ENCODE assay signal across 8 mouse cellular contexts in the genomic region with DNA sequence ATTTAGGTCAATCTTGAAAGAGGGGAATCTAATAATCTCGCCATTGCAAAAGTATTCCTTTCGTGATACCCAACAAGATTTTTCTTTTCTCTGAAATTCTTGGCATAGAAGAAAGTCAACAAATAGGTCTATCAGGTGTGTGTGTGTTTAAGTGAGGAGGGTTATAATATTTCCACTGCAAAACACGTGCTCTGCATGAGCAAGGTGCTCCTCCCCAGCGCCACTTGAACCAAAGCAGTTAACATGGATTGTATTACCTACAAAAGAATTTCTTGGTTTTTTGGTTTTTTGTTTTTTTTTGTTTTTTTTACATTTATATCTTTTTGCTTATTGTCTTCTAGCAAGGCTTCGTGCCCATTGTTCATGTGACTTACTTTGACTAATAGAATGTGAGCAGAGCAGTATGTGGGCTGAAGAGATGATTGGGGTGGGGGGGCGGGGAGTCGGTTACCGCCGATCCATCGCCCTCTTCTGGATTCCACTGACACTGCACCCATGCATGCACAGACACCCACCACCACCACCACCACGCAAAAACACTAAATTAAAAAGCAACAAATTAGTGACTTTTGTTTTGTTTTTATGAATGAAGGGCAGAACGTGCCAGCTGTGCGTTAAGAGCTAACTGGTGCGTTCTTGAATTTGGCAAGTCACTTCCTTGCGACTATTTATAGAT. TPM values are rescaled to one million over a fixed set of nuclear protein-coding genes. Genes with fewer than 3 reads are reported as not detected.
DNase-seq lines count a peak whose midpoint lies in the region; ATAC-seq and TF ChIP-seq lines count a peak whose summit lies in the region.

No protein-coding gene starts in this region.

- peaks cover 9% of the 10 kb centered on the region; the same call in 1 of the 2 replicates for H3K36me3 ChIP-seq in embryonic facial prominence, embryonic 10.5 days (replicated peaks)
- H3K36me3 ChIP-seq in heart, embryonic 15.5 days = no peaks in the 10 kb centered on the region
- peaks cover 8% of the 10 kb centered on the region for H3K36me3 ChIP-seq in lung, embryonic 14.5 days (ENCODE audit: insufficient read depth)

- H3K27me3 ChIP-seq in embryonic facial prominence, embryonic 10.5 days (replicated peaks; ENCODE audit: low read depth, poor library complexity, severe bottlenecking) = no peaks in the 10 kb centered on the region
- H3K27me3 ChIP-seq in heart, embryonic 15.5 days = no peaks in the 10 kb centered on the region
- no peaks in the 10 kb centered on the region for H3K27me3 ChIP-seq in lung, embryonic 14.5 days (ENCODE audit: insufficient read depth, low read length)

- peaks cover 37% of the 10 kb centered on the region for H3K4me1 ChIP-seq in embryonic facial prominence, embryonic 10.5 days
- peaks cover 28% of the 10 kb centered on the region for H3K4me1 ChIP-seq in heart, embryonic 15.5 days (replicated peaks)
- H3K4me1 ChIP-seq in lung, embryonic 14.5 days (ENCODE audit: insufficient read depth) = peaks cover 12% of the 10 kb centered on the region; the same call in 1 of the 2 replicates

- peak overlapping the region; percentile 100 for H3K27ac ChIP-seq in embryonic facial prominence, embryonic 10.5 days (replicated peaks)
- H3K27ac ChIP-seq in heart, embryonic 15.5 days = peak overlapping the region; percentile 98
- peak overlapping the region; percentile 100 for H3K27ac ChIP-seq in lung, embryonic 14.5 days (ENCODE audit: low read depth)

- H3K4me3 ChIP-seq in embryonic facial prominence, embryonic 10.5 days = peak overlapping the region; percentile 89
- H3K4me3 ChIP-seq in heart, embryonic 15.5 days = peak overlapping the region; percentile 93
- H3K4me3 ChIP-seq in lung, embryonic 14.5 days (ENCODE audit: low read depth, low read length) = peak overlapping the region; percentile 81

- peak overlapping the region; percentile 89 for H3K4me2 ChIP-seq in heart, embryonic 15.5 days
- peak overlapping the region; percentile 96 for H3K4me2 ChIP-seq in lung, embryonic 14.5 days

- ATAC-seq in heart, embryonic 15.5 days (replicated peaks; ENCODE audit: insufficient number of reproducible peaks, insufficient read depth, low FRiP score, low read depth) = no peak
- peak; percentile 40; the same call in 1 of the 2 replicates for ATAC-seq in lung, embryonic 14.5 days (ENCODE audit: insufficient read depth)
- ATAC-seq in neutrophil, adult 5-6 weeks (ENCODE audit: extremely low read depth, insufficient number of reproducible peaks, low FRiP score, poor library complexity, severe bottlenecking) = peak; percentile 32; the same call in 1 of the 2 replicates

- TF ChIP-seq CTCF in lung, embryonic 14.5 days (IDR thresholded peaks at IDR 0.05; ENCODE audit: low read depth) = peak; percentile 62

- WGBS in embryonic facial prominence, embryonic 10.5 days = 25% methylated on average over 15 of the region's 15 CpGs
- WGBS in heart, embryonic 15.5 days = 24% methylated on average over 15 of the region's 15 CpGs
- 22% methylated on average over 15 of the region's 15 CpGs for WGBS in lung, embryonic 14.5 days

- peak; percentile 11 to 46 for DNase-seq in CD8-positive naive resting alpha-beta T cell, adult 2 months (ENCODE audit: low read depth in 2 of 2, low spot score in 2 of 2)
- DNase-seq in adrenal gland, postnatal 10 days = peak; percentile 76
- peak; percentile 78 for DNase-seq in embryonic facial prominence, embryonic 10.5 days (ENCODE audit: low spot score)
- DNase-seq in kidney, postnatal 14 days = peak; percentile 82
- DNase-seq in lung, embryonic 14.5 days = peak; percentile 86
- DNase-seq in yolk sac, embryonic 10.5 days (ENCODE audit: low spot score) = peak; percentile 47

- no peaks in the 10 kb centered on the region for H3K9me3 ChIP-seq in embryonic facial prominence, embryonic 10.5 days
- H3K9me3 ChIP-seq in heart, embryonic 15.5 days (replicated peaks) = no peaks in the 10 kb centered on the region
- H3K9me3 ChIP-seq in lung, embryonic 14.5 days (ENCODE audit: low read depth, low read length) = no peaks in the 10 kb centered on the region

- peak overlapping the region; percentile 98 for H3K9ac ChIP-seq in heart, embryonic 15.5 days
- peak overlapping the region; percentile 99 for H3K9ac ChIP-seq in lung, embryonic 14.5 days

RNA-seq across cellular contexts. Expression of gene Zbed3, which starts 0.7 kb away (rescaled TPM):
- 10 to 100 TPM; 34.9 to 36.3 TPM for total RNA-seq in adrenal gland, postnatal 10 days (2021)
- polyA plus RNA-seq in embryonic facial prominence, embryonic 10.5 days (2016; fragmentation: Nextera tagmentation; extraction: Ambion mirVana) = 61.0 and 68.3 TPM in 2 replicates
- 48.6 and 58.7 TPM in 2 replicates for polyA plus RNA-seq in heart, embryonic 15.5 days (2015; fragmentation: Nextera tagmentation; extraction: Ambion mirVana)
- polyA plus RNA-seq in lung, embryonic 14.5 days (2014; fragmentation: Nextera tagmentation; extraction: Ambion mirVana) = 73.5 and 74.9 TPM in 2 replicates
- total RNA-seq in neutrophil, adult 5-6 weeks (2017) = 1.7 and 2.4 TPM in 2 replicates

RNA-seq across cellular contexts. Expression of gene Aggf1, which starts 51.1 kb away (rescaled TPM):
- 10 to 100 TPM; 30.0 to 36.7 TPM for total RNA-seq in adrenal gland, postnatal 10 days (2021)
- 38.0 and 38.1 TPM in 2 replicates for polyA plus RNA-seq in embryonic facial prominence, embryonic 10.5 days (2016; fragmentation: Nextera tagmentation; extraction: Ambion mirVana)
- polyA plus RNA-seq in heart, embryonic 15.5 days (2015; fragmentation: Nextera tagmentation; extraction: Ambion mirVana) = 21.3 and 26.7 TPM in 2 replicates
- 32.2 and 35.7 TPM in 2 replicates for polyA plus RNA-seq in lung, embryonic 14.5 days (2014; fragmentation: Nextera tagmentation; extraction: Ambion mirVana)
- total RNA-seq in neutrophil, adult 5-6 weeks (2017) = 49.6 and 51.4 TPM in 2 replicates

Comparison
In these comparisons a context has a peak if more than half of its experiments do, and no peak if none do; other contexts are left out.
1. DNase-seq: peak in every context shown above with its lines; median percentile 86 in lung, embryonic 14.5 days; 82 in kidney, postnatal 14 days; 78 in embryonic facial prominence, embryonic 10.5 days; 76 in adrenal gland, postnatal 10 days; 47 in yolk sac, embryonic 10.5 days; 28 in CD8-positive naive resting alpha-beta T cell, adult 2 months.